Mouse (Mus musculus) urinary bladder, postnatal 14 days (tissue): Measurements from ENCODE around the gene Gm17651.

Experiments used
- DNase-seq: peaks from one replicate; pipeline ENCODE4 v3.0.0; 2021; ENCODE audit warnings: low spot score

Gm17651 gene

GRCm38 (mm10) chr3:97674644-97675110 lies at the start of gene Gm17651:
Gene Gm17651, minus strand, starts transcription at chr3:97674694.
- no peak for DNase-seq

- DNase-seq: no peak
Measured at GRCm38 (mm10) chr3:97719116-97719515, 44.6 kb upstream of the Gm17651 start.

- DNase-seq: no peak
Measured at GRCm38 (mm10) chr3:97715922-97716321, 41.4 kb upstream of the Gm17651 start.

- DNase-seq: no peak
Measured at GRCm38 (mm10) chr3:97710881-97711280, 36.4 kb upstream of the Gm17651 start.

GRCm38 (mm10) chr3:97710134-97710533 lies 35.6 kb upstream of the Gm17651 start:
- no peak for DNase-seq

- no peak for DNase-seq
Measured at GRCm38 (mm10) chr3:97706561-97706960, 32.1 kb upstream of the Gm17651 start.

GRCm38 (mm10) chr3:97705508-97705907 lies 31.0 kb upstream of the Gm17651 start:
- no peak for DNase-seq

- no peak for DNase-seq
Measured at GRCm38 (mm10) chr3:97702448-97703080, 28.1 kb upstream of the Gm17651 start.

GRCm38 (mm10) chr3:97701198-97701597 lies 26.7 kb upstream of the Gm17651 start:
- DNase-seq: no peak

GRCm38 (mm10) chr3:97699061-97699460 lies 24.6 kb upstream of the Gm17651 start:
- no peak for DNase-seq

GRCm38 (mm10) chr3:97697291-97697690 lies 22.8 kb upstream of the Gm17651 start:
- no peak for DNase-seq

- no peak for DNase-seq
Measured at GRCm38 (mm10) chr3:97696866-97697265, 22.4 kb upstream of the Gm17651 start.

- no peak for DNase-seq
Measured at GRCm38 (mm10) chr3:97693806-97694205, 19.3 kb upstream of the Gm17651 start.

- DNase-seq: no peak
Measured at GRCm38 (mm10) chr3:97691443-97692017, 17.0 kb upstream of the Gm17651 start.

GRCm38 (mm10) chr3:97690590-97690989 lies 16.1 kb upstream of the Gm17651 start:
- DNase-seq: no peak

- DNase-seq: no peak
Measured at GRCm38 (mm10) chr3:97689289-97689688, 14.8 kb upstream of the Gm17651 start.

- DNase-seq: no peak
Measured at GRCm38 (mm10) chr3:97686372-97687117, 12.1 kb upstream of the Gm17651 start.

- DNase-seq: peak; percentile 30
Measured at GRCm38 (mm10) chr3:97683560-97684195, 9.2 kb upstream of the Gm17651 start.

GRCm38 (mm10) chr3:97682576-97682975 lies 8.1 kb upstream of the Gm17651 start:
- no peak for DNase-seq

GRCm38 (mm10) chr3:97682159-97682502 lies 7.6 kb upstream of the Gm17651 start:
- DNase-seq: no peak

- peak; percentile 78 for DNase-seq
Measured at GRCm38 (mm10) chr3:97681321-97682158, 7.0 kb upstream of the Gm17651 start.
